Mouse (Mus musculus) inflammation-experienced regulatory T-cells, adult 6 months (primary cell): Measurements from ENCODE around the gene Lin7a. TPM values are rescaled to one million over a fixed set of nuclear protein-coding genes. Genes with fewer than 3 reads are reported as not detected.

ENCODE experiments used
- ATAC-seq: one replicate; pipeline ENCODE4 v1.8.0; 2017
- polyA plus RNA-seq, 3 experiments: library from polyadenylated mRNA; unstranded; fragments of 100-300 nt; shearing (Covaris generic); gene quantifications; one replicate each; pipeline ENCODE4 v1.2.1; 2017

The Lin7a gene
- polyA plus RNA-seq: under 1 TPM in 1 of 3 experiments, not detected in 2; 0.13 TPM

GRCm38 (mm10) chr10:107271321-107272130, at the start of gene Lin7a:
Gene Lin7a (plus strand): TSS chr10:107271686.
- ATAC-seq: no peak

- no peak for ATAC-seq
These were observed 49.8 kb upstream of the Lin7a start for GRCm38 (mm10) chr10:107221726-107222125.

DNA sequence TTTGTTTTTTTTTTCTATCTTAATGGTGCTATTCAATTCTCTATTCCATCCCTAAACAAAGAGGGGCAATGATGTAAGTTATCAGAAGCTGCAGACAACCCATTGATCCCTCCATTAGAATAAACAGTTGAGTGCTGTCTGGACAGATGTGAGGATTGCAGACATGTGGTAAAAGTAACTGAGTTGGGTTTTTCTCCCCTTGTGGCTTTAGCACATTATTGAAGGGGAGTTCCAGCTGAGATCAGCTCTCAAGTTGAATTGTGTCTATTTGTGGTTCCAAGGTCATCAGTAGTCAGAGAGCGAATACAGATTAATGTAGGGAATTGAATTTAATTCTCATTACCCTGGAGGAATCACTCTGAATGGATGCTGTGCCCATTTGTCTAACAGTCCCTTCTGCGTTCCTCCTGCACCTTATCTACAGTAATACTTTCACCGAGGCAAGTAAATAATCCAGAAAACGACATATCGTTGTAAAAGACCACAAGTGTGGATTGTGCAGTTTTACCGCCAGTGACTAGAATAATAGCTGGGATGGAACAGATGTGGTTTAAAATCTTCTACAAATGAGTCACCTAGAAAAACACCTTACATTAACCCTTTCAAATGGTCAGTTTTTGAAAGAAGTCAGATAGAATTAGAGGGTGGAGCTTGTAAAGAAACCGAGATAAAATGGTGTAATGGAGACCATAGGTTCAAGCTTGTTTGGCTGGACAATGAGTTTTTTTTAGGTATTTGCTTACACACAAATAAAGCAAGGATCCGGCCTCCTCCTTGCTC, 48.9 kb upstream of the Lin7a start:
- ATAC-seq: no peak

DNA sequence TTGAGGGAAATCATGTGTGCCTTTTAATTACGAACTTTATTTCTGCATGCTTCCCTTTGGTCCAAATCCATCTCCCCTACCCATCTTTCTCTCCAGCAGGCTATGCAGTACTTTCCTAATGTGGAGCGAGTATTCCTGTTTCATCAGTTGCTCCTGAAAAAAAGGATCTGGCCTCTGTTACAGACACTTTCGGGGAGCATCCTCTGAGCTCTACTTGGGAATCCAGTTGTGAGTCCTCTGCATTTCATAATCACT, 48.4 kb upstream of the Lin7a start:
- ATAC-seq: no peak

GRCm38 (mm10) chr10:107223821-107224220, 47.7 kb upstream of the Lin7a start:
- no peak for ATAC-seq

DNA sequence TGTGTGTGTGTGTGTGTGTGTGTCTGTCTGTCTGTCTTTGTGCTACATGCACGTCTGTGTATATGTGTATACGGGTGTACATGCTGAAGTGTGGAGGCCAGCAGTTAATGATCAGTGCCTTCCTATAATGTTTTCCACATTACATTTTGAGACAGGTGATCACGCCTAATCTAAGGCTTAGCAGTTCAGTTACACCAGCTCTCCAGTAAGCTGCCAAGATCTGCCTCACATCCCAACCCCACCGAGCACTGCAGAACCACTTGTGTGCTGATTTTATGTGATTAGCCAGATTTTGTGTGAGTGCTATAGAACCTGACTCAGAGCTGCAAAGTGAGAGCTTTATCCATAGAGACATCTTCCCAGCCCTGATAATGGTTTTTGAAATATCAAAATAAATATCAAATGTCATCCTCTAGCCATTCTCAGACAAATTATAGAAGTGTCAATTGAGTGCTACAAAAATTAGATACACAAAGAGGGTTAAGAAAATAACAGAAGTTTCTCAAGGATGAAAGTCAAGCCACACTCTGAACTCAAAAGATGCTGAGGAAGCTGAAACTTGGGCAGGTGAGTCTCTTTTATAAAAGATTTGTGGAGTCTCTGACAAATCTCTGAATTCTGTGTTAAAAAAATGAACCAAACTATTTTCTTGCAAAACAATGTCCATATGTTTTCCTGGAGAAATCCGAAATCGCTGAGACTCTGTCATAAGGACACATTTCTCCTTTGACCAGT, 46.7 kb upstream of the Lin7a start:
- no peak for ATAC-seq

- ATAC-seq: no peak
These were observed 46.1 kb upstream of the Lin7a start for GRCm38 (mm10) chr10:107225331-107225835.

DNA sequence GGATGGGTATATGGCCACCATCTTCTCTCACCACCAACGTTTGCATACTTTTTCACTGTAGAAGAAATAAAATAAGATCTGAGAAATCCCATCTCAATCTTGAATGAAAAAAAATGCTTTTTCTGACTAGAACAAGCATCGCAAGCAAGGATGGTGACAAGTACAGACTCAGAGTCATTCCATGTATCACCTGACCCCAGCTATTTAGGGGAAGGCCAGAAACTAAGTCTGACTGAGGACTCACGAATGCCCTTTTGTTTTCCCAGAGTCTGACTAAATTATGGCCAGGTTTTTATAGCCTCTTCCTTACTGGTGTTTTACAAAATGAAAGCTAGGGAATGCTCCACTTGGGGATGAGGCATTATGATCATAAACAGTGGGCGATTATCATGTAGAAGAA, 45.6 kb upstream of the Lin7a start:
- ATAC-seq: no peak

- ATAC-seq: no peak
These were observed 43.6 kb upstream of the Lin7a start for GRCm38 (mm10) chr10:107227901-107228300.

DNA sequence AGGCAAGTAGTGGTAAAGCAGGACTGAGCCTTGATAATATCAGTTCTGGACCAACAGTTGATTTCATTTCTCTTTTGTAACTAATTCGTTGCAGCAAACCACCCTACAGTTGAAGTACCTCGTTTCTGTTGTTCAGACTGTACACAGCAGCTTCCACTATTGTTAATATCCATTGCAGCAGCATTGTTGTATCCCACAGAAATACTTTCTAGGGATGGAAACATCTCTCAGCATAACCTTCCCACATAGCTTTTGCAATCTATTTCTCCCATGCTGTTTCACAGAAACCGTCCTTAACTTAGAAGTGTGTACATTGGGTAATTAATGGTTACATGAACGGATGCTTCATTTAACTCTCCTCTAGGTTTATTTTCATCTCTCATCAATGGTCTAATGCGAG, 42.7 kb upstream of the Lin7a start:
- ATAC-seq: no peak

DNA sequence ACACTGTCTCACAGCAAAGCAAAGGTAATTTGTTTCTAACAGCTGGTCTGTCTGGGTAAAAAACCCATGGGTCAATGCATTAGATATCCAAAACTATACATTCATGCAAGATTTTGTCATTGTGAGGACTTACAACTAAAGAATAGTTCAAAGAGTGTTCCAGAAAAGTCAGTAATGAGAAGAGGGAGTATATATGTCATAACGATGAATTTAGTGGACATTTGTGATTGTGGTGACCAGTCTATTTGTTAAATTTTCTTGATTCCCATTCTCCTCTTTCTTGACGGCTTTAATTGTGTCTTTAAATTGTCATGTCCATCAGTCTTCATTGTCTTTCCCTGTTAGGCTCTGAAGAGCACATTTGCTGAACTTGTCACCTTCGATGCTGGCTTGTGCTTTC, 42.1 kb upstream of the Lin7a start:
- no peak for ATAC-seq

GRCm38 (mm10) chr10:107230081-107230850, 41.2 kb upstream of the Lin7a start:
- no peak for ATAC-seq

DNA sequence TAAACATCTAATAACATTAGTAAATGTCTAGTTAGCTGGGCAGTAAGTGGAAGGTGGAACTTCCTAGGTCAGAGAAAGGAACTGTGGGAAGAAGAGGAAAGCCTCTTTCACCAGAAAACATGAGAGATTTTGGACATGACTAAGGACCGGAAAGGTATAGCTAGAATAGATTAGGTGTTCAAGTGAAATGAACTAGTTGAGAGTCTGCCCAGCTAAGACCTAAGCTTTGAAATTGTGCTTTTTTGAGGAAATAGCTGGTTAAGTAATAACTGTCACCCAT, 40.7 kb upstream of the Lin7a start:
- no peak for ATAC-seq

GRCm38 (mm10) chr10:107231421-107232010, 40.0 kb upstream of the Lin7a start:
- ATAC-seq: no peak

DNA sequence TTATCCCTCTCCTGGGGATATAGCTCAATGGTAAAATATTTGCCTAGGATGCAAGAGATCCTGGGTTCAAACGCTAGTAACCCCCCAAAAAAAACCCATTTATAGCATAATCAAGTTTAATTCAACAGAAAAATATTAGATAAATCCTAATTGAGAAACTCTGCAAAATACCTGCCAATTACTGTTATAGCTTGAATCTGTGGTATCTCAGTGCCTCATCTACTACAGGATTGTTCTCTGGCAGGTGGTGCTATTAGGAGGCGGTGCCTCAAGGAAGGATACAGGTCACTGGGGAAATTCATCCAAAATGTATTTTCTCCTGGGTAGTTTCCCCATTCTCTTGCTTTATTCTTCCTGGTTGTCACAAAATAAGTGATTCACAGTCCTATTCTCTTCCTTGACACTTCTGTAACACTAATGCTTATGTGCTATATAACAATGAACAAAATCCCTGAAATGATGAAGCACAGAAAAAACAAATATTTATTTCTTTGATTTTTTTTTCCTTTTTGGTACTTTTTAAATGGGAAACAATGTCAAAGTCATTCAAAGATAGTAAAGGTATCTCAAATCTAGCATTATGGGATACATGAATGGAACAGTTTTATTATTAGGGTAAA, 38.9 kb upstream of the Lin7a start:
- no peak for ATAC-seq

- no peak for ATAC-seq
These were observed 38.3 kb upstream of the Lin7a start for GRCm38 (mm10) chr10:107233221-107233620.

DNA sequence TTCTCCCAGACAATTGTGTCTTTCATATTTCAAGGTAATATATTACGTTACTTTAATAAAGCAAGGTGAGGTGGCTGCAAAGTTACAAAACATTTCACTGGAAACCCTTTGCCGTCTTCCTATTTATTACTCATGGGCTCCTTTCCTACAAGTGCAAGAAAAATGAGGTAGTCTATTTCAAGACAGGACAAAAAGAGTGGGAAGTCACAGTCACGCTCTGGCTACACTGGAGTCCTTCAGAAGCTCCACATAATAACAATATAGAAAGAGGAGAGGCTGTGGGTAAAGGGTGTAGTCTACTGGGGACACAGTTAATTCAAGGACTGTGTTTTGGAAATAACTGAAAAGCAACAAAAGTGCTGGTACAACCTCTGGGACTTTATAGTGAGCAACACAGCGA, 37.7 kb upstream of the Lin7a start:
- ATAC-seq: no peak

DNA sequence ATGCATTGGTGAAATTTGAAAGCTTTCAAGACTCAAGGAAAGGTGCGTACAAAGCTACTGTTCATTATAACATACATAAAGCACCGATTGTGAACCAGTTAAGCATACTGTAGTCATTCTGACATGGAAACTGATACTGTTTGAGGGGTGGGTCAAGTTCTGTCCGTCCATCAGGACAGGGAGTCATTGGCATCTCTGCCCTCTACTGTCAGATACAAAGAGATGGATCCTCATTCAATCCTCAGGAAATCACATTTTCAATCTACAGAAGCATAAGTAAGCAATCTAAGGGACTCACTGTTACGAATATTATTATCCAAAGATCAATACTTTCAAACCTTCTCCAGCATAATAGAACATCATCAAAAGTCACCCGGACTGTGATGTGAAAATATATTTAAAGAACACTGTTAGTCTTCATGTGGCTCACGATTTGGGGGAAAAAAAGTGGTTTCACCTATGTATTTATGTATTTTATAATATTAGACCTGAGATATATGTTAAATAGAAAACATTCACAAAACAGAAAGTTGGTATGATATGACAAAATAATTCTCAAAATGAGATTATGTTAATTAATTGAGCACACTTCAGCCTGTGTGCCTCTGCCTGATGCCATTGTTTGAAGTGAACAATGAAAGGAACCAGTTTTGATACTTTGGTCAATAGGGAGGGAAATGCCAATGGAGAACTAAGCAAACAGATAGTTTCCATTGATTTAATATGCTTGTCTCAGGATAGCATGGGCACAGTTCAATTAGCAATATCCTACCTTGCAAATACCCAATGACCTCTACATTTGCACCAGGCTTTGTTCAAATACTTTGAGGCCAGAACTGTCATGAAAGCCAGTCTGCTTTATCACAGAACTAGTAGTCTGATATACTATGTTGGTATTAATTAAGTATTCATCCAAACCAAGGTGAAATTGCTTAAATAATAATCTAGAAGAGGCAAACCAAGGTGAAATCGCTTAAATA, 36.8 kb upstream of the Lin7a start:
- ATAC-seq: no peak

DNA sequence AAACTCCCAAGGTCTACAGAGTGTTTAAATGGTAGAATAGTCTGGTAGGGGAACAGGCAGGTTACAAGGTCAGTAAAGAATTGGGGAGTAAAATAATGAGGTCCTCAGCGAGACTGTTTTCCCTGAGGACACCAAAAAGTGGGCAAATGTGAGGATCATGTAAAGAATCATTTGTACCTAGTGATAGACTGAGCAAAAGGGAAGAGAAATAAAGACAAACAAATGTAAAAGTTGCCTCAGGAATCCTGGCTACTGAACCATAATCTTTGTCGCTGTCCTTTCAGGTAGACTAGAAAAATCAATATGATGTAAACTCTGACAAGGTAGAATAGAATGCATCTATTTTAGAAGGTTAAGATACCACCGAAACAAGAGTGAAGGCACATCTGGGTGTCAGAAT, 36.0 kb upstream of the Lin7a start:
- no peak for ATAC-seq

DNA sequence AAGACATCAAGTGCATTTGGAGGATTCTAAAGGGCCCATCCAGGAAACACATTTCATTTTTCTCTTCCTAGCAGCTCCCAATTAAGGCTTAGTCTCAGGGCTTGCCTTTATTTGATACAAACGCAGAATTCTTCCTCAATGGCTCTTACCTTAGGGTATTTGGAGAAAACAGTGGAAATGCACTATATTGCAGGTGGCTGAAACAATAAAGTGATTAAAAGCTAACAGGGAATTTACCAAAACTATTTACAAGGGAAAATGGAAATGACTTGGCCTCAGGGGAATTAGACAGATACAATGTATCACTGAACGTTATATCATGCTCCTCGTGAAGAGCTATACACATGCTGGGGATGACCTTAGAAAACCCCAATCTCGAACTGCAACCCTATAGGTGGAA, 35.3 kb upstream of the Lin7a start:
- no peak for ATAC-seq

DNA sequence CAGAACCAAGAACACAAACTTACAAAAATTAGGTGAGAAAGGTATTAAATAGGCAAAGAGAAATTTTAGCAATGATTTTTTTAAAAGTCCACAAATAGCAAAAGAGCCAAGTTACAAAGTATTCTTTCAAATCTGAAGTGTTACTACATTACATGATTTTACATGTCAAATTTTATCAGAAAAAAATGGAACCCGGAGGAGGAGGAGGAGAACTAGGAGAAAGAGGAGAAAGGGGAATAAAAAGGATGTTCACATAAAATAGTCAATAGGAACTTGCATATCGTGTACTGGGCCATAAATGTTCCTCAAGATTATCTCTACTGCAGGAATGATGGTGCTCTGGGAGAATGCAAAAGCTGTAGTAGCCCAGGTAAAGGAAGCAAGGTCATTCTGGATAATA, 34.4 kb upstream of the Lin7a start:
- ATAC-seq: no peak
